Mouse (Mus musculus): Measurements from ENCODE around the gene Fam19a3.
A peak's percentile ranks its signal among the peaks of the same experiment; 100 is the strongest.

Gene Fam19a3

DNA sequence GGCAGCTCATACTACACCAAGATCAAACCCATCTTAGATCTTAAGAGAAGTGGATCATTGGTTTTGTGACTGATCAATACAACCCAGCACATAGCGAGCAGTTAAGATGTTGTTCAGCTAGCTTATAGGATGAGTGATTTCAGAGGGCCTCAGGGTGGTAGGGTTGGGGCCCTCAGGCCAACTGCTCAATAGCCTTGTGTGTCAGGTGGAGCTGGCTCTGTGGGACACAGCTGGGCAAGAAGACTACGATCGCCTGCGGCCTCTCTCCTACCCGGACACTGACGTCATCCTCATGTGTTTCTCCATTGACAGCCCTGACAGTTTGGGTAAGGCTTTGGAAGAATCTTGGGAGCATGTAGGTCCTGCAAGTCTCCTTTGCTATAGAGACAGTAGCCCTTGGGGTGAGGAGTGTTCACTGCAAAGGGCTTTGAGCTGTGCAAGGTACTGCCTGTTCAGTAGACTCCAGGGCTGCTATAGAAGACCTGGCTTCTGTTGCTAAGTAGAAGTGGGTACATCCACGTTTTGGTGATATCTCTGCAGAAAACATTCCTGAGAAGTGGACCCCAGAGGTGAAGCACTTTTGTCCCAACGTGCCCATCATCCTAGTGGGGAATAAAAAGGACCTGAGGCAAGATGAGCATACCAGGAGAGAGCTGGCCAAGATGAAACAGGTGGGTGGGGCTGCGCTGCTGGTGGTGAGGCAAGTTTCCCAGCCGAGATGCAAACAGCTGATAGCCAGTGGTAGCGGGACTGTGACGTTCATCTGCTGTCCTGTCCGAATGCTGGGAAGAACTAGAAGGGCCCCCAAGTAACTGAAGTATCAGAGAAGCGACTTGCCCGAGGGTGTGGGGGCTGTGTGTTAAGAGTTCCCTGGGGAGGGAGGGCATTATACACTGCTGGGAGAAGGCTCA, 11.0 kb upstream of the Fam19a3 start:
- no peak for DNase-seq (ENCODE audit: low read depth, low spot score)

DNA sequence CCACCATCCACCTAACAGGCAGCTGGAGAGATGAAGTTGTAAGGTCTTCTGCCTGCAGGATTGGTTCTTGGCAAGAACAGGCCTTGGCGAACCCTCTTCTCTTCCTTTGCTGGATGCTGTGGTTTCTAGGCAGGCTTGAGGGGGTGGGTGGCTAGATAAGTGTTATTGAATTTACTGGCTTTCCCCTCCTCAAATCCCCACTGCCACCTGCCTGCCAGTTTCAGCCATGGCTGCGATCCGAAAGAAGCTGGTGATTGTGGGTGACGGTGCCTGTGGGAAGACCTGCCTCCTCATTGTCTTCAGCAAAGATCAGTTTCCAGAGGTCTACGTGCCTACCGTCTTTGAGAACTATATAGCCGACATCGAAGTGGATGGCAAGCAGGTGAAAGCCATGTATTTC, 10.0 kb upstream of the Fam19a3 start:
- DNase-seq (ENCODE audit: low read depth, low spot score): no peak

DNA sequence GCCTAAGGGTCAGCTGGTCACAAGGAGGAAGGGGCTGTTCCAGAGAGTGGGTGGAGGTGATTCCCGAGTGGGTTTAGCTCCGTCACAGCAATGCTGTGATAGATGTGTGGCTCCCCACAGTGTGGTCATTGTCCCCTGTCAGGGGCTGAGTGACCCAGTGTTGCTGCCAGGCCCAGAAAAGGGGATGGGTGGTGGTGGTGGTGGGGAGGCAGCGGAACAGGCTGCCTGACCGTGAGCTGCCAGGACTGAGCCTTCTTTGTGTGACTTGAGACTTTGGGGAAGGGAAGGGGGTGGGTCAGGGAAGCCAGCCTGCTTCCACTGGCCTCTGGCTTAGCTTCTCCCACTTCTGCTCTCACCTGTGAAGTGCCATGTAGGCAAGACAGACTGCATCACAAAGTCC, 9.4 kb upstream of the Fam19a3 start:
- no peak for DNase-seq (ENCODE audit: low read depth, low spot score)

DNA sequence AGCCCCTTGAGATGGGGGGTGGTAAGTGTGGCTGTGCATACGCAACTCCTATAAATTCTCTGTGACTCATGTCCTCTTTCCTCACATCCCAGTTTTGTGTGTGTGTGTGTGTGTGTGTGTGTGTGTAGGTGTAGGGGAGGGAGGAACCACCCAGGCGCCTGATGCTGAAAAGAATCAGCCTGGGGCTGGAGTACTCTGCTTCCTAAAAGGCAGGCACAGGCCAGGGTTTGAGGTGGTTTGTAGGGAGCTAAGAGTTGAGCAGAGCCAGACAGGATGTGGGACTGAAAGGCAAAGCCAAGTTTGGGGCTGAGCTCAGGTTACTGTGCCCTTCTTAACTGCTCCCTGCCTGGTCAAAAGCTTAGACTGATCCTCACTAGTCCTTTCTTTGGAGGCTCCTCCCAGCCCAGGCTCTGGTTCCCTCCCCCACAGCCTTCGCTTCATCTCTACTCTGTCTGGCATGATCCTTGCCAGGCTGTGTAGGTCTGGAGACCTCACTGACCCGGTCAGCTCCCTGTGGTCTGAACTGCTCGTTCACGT, 8.8 kb upstream of the Fam19a3 start:
- no peak for DNase-seq (ENCODE audit: low read depth, low spot score)

DNA sequence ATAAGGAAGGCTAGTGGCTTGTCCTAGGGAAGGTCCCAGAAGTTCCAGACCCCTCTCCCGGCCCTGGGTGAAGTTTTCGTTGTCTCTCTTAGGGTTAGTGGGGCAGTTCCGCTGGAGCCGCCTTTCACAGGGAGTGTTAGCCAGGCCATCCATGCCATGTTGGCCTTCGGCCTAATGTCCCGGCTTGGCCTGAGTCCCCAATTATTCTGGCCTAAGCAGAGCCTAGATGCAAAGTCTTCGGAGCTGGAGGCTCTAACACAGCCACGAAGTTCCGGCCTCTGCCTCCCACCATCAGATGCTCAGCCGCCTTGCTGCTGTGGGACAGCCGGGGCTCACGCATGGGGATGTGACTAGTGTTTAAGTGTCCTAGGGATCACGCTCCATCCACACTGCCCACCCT, 8.2 kb upstream of the Fam19a3 start:
- no peak for DNase-seq (ENCODE audit: low read depth, low spot score)

DNA sequence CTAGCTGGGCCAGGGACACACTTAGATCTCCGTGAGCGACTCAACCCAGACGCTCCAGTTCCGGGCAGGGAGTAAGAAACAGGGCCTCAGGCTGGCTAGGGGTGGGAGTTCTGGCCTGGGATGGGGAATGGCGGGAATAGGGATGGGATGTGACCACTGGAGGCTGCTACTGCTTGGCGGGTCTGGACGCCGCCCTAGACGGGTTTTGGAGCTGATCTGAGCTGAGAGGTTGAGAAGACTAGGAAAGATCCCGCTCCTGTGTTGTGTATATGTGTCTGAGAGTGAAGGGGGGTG, 7.6 kb upstream of the Fam19a3 start:
- DNase-seq (ENCODE audit: low read depth, low spot score): no peak

DNA sequence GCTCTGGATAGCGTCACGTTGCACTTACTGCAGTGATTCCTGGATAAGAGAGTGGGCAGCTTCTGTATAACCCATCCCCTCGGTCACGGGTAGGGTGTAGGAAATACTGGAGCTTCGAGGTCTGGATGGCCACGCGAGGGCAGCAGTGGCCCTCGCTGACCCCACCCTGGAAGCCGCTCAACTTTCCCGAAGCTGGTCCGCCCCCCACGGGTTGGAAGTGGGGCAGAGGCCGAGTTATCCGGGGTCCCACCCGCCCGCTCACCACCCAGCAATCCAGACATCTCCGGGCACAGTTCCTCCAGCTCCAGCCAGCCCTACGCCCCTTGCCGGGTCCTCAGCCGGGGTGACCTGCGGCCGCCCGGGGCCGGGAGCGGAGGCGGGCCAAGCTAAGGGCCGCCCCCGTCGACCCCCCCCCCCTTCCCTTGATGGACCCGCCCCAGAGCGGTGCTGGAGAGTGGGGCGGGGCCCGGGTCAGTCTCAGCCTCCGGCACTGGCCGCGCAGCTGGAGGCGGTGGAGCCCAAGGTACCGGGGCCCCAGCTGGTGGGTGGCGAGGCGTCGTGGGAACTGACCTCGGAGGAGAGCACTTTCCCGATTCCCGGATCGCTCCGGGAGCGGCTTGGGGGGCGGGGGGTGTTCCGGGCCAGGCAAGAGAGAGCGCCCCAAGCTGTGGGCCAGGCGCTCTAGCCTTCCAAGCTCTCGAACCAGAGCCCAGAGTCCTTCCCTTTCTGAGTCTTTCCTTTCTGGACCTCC, 7.1 kb upstream of the Fam19a3 start:
- peak; percentile 59 for DNase-seq (ENCODE audit: low read depth, low spot score)

DNA sequence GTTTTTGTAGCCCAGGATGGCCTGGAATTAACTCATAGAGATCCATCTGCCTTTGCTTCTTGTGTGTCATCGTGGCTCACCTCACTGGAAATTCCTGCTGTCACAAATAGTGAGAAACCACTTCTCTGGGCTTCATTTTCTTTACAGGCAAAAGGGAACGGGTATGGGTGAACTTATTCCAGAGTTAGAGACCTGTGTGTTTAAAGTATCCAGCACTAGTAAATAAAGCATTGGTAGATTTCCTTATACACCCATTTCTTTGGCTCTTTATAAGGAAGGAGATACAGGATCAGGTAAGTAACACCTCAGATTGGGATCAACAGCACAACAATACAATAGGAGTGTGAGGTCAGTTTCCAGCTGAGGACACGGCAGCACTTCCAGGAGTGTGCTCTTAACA, 6.4 kb upstream of the Fam19a3 start, which contains the start of gene Rhoc:
Gene Rhoc, plus strand, starts transcription at position 301 of the 400 bp plus-strand sequence.
- DNase-seq (ENCODE audit: low read depth, low spot score): no peak

DNA sequence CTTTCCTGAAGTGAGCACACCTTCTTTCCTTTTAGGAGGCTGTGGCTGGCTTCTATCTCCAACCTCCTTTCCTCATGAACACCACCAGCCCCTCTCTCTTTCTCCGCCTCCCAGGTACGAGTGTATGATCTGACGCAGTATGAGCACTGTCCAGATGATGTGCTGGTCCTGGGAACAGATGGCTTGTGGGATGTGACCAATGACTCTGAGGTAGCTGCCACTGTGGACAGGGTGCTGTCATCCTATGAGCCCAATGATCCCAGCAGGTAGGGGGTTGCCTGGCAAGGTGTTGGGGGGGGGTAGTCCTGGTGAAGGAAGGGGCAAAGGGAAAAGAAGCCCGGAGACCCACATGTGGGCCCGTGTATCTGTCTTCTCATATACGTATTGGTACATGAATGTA, 3.6 kb upstream of the Fam19a3 start:
- no peak for DNase-seq (ENCODE audit: low read depth, low spot score)

DNA sequence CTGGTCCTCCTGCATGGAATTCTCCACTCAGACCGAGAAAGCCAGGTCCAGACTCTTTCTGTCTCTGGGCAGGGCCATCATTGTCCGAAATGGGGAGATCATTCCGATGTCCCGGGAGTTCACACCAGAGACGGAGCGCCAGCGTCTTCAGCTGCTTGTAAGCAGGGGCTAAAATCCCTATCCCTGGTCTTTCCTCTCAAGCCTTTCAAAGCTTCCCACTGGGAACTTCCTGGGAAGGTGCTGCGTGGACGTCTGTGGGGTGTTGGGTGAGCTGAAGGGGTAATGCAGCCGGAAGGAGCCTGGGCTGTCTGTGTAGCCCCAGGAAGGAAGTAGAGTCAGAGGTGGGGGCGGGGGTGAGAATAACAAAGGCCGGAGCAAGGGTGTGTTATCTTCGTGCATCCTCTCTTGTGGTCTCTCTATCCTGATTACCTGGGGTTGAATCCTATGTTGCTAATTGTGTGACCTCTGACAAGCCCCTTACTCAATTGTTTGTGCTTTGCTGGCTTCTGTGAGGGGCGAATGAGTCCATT, 2.4 kb upstream of the Fam19a3 start:
- peak; percentile 54 for DNase-seq (ENCODE audit: low read depth, low spot score)

DNA sequence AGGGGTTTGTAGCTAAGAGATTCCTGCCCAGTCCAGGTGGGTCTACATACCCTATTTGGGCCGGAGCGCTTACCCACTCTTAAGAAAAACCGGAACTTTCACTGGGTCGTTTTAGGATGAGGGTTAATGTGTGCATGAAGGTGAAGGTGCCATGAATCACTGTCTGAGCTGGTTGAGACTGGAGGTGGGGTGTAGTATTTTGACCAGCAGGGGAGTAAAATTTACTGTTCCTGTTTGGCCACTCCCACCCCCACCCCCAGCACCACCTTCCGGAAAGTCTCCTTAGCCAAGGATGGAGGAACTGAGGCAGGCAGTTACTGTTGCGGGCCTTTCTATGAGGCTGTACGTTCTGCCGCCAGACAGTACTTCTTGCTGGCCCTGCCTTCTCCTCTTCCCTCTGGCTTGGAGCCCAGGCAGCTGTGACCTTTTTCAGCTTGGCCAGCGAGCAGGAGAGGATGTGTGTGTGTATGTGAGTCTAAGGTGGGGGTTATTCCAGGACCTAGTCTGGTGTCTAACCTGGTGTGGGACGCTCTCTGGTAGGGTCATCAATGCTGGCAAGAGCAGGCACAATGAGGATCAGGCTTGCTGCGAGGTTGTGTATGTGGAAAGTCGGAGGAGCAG, 531 bp upstream of the Fam19a3 start:
- peak; percentile 45 for DNase-seq (ENCODE audit: low read depth, low spot score)

DNA sequence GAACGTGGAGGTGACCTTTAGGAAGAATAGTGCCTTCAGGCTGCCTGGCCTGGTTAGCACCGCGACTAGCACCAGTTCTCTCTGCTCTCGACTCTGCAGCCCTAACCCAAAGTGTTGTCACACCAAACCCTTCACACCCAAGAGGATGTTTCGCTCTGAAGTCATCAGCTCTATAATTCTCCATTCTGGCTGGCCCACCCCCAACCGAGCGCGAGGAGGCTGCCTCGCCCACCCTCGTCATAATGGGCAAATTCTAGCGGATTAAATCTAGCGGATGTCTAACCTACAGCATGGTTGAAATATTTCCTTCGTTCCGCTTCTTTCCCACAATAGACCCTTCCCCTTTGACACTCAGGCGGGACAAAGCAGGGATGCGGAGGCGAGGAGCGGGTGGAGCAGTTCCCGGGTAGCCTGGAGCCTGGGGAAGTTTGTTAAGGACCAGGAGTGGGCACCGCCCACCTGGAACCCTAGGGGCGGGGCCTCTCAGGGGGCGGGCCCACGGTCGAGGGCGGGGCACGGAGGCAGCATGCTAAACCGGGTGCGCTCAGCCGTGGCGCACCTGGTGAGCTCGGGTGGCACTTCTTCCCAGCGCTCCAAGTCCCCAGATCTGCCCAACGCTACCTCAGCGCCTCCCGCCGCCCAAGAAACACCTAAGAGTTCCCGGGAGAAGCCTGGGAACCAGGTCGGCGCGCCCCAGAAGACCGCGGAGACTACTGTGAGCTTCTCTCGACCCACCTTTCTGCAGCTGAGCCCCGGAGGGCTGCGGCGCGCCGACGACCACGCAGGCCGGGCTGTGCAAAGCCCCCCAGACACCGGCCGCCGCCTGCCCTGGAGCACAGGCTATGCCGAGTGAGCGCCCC, 849 bp downstream of the Fam19a3 start, which contains the start of gene Ppm1j:
Gene Ppm1j, plus strand, starts transcription at position 496 of the 860 bp plus-strand sequence.
- DNase-seq (ENCODE audit: low read depth, low spot score): peak; percentile 84

DNA sequence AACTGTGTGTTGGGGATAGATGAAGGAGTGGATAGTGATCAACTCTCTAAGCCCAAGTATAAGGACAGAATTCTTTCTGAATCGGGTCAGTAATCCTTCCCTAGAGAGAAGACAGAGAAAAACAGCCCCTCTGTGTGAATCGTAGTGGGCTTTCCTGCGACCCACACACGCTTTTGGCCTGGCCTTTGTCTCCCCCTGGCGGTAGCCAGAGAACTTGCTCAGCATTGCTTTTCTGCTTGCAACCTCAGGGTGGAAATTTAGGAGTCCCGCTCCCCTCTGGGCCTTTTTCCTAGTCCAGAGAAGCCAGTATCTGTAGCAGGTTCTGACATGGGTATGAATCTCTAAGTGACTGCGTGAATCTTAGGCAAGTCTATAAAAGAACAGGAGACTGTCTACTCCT, 1.7 kb downstream of the Fam19a3 start:
- DNase-seq (ENCODE audit: low read depth, low spot score): peak; percentile 86

DNA sequence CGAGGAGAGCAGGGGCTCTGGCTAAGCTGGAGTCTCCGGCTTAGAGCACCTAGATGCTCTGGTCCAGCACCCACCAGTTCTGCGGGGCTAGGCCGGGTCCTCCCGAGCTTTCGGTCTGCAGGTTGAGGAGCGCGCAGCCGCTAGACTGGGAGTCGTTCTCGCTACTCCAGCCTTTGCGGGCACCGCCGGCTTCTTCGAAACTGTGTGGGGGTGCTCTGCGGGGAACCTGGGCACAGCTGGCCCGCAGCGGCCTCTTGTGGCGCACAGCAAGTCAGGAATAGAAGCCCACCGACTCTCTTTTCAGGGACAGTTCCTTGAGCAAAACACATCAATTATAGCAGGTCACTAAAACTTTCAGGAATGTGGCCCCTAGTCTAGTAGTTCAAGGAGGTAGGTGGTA, 4.3 kb downstream of the Fam19a3 start:
- peak; percentile 76 for DNase-seq (ENCODE audit: low read depth, low spot score)

DNA sequence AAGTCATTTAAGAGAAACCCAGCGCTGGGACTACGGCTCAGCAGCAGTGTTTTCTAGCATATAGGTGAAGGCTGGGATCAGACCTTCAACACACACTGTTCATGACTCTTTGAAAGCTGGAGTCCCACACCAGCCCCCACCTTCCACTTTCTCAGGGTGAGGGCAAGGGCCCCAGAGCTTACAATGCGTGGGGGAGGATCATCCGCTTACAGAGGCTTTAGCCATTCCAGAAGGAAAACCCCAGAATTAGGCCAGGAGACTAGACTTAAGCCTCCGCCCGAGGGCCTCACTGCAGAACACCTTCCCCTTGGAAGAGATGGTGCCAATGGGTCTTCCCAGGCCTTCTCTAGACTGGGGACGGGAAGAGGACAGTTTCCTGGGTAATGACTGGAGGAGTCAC, 8.3 kb downstream of the Fam19a3 start:
- DNase-seq (ENCODE audit: low read depth, low spot score): no peak

DNA sequence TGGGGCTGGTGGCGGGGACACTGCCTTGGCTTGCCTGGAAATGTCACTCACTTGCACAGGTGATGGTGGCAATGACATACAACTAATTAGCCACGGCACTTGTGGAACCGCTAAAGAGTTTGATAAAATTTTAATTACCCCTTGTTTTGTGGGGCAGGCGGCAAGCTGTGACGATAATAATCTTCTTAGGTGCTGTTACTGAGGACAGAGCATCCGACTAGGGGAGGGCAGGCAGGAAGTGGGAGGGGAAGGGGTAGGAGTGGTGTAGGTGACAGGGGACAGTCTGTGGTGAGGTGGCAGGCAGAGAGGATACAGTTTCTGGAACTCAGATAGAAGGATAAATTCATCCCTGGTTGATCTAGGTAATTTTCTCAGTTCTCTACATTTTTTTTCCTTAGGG, 10.2 kb downstream of the Fam19a3 start:
- peak; percentile 82 for DNase-seq (ENCODE audit: low read depth, low spot score)

DNA sequence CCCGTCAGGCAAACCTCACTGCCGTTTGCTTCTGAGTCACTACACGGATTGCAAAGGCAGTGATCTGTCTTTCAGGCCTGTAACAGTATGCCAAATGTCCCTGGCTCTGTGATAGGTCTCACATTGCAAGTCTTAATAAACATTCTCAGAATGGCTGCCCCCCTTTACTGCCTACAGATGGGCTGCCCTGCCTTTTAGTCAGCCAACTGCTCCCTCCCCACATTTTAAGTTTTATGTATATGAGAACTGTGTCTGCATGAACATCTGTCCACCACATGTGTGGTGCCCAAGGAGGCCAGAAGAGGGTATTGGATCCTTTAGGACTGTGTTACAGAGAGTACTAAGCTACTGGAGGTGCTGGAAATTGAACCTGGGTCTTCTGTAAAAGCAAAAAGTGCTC, 10.7 kb downstream of the Fam19a3 start:
- DNase-seq (ENCODE audit: low read depth, low spot score): no peak

DNA sequence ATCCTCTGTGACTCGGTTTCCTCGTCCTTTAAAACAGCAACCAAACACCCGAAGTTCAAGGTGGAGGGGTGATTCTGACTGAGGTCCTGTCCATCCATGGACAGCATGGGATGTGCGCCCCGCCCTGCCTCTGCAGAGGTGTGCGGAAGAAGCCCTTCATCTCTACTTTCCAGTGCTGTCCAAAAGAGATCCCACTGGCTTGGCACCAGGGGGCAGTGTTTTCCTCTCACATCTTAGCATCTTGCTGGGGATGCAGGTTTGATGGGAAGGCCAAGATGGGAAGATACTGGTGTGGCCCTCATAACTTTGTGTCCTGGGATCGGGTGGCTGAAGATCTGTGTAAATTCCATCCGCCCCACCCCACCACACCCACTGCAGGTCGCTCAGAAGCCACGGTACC, 11.6 kb downstream of the Fam19a3 start:
- DNase-seq (ENCODE audit: low read depth, low spot score): peak; percentile 76

DNA sequence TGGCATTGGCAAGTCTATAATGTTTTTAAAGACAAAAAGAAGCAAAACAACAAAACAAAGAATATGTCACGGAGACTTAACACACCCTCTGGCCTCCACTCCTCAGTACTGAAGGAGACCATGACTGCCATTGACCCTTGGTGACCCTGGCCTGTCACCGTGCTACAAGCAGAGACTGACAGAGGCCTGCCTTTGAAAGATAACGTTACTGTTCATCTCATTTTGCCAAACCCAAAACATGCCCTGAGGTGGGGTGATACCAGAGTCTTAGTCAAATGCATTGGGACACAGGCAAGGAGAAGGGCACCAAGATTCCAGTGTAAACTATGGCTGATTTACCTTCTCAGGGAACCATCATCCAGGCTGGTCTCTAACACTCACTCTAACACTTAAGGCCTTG, 12.5 kb downstream of the Fam19a3 start:
- DNase-seq (ENCODE audit: low read depth, low spot score): no peak

DNA sequence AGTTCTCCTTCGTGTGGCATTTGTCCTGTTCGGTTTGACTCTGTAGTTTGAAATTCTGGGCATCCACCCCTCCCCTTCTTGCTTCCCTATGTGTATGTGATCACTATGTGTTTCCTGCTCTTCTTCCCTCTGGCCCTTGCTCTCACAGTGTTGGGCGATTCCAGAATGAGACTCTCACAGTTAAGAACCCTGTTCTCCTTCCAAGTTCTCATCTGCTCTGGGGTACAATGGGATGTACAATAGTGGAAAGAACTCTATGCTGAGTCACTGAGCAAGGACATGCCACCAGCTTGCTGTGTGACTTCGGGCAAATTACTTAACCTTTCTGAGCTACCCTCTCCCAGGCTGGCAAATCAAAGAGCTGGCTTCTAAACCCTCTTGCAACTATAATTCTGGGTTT, 13.9 kb downstream of the Fam19a3 start:
- no peak for DNase-seq (ENCODE audit: low read depth, low spot score)

DNA sequence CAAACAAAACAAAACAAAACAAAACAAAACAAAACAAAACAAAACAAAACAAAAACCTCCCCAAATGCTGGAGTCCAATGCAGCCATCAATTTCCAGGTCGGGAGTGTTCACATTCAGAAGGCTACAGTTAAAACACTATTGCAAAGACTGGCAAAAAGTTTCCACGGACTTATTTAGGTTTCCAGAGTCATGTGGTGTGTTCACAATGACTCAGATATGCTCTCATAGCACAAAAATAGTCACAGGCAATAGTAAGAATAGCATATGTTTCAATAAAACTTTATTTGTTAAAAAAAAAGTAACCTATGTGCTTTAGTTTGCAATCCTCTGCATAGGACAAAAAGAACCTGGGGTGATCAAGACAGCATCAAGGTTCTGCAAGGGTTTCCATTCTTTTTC, 14.5 kb downstream of the Fam19a3 start:
- DNase-seq (ENCODE audit: low read depth, low spot score): no peak

Measured in CD4-positive, CD25-positive, alpha-beta regulatory T cell, adult 2 months (primary cell).